Mouse (Mus musculus): ENCODE data around the gene Ccdc61. TPM values are rescaled to one million over a fixed set of nuclear protein-coding genes. Genes with fewer than 3 reads are reported as not detected.
"Not testable (repeated sequence)": the region's sequence is repeated elsewhere in the genome, so short reads cannot be mapped to it uniquely, and the experiment has no call there.

The Ccdc61 gene
- polyA plus RNA-seq, 1 experiment from 2014 or later, result 30.8 TPM

DNA sequence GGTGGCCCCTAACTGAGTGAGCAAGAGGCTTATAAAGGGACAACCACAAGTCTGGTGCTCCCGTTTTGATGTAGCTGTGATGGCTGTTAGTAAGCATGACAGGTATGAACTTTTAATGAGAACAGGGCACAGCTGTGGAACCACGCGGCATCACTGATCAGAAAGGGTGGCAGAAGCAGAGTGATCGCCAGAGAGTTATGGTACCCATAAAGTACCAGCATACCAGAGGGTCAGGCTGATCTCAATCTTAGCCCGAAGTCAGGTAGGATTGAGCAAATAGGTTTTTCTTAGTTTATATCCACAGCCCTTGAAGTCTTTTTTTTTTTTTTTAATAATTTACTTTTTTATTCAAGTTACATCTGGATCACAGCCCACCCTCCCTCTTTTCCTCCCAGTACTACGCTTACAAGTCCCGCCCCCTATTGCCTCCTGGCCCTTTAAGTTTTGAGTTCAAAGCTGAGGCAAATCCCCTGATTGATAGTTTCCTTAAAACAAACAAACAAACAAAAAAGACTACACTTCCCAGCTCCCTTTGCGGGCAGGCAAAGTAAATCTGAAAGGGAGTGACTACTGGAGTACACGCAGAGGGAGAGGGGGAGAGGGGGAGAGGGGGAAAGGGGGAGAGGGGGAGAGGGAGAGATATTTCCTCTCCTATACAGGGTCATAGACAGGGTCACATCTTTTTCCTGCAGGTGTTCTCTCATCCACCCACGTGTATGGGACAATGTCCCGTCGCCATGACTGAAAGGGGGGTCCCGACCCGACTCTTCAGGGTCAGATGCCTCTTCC lies 38.0 kb downstream of the Ccdc61 start:
- Histone ChIP-seq H3K36me3 (ENCODE audit: insufficient read depth, low read length) (no peaks in the 10 kb centered on the region), H3K9me3 (ENCODE audit: low read length) (no peaks in the 10 kb centered on the region; the same call in 1 of the 2 replicates), H3K4me1 (ENCODE audit: insufficient read depth, low read length) (peaks cover 7% of the 10 kb centered on the region; the same call in 1 of the 2 replicates), H3K27ac (ENCODE audit: low read length) (no peak overlapping the region), H3K9ac (replicated peaks; ENCODE audit: low read length) (peak overlapping the region; percentile 42; the same call in 1 of the 2 replicates), H3K4me2 (replicated peaks; ENCODE audit: low read depth, low read length) (peak overlapping the region; percentile 61), H3K27me3 (ENCODE audit: insufficient read depth, low read length) (no peaks in the 10 kb centered on the region), H3K4me3 (ENCODE audit: low read length) (peak overlapping the region; percentile 37)
- peak; percentile 64 for ATAC-seq (ENCODE audit: low FRiP score, low TSS enrichment)
- 20% methylated on average over 13 of the region's 14 CpGs for WGBS

DNA sequence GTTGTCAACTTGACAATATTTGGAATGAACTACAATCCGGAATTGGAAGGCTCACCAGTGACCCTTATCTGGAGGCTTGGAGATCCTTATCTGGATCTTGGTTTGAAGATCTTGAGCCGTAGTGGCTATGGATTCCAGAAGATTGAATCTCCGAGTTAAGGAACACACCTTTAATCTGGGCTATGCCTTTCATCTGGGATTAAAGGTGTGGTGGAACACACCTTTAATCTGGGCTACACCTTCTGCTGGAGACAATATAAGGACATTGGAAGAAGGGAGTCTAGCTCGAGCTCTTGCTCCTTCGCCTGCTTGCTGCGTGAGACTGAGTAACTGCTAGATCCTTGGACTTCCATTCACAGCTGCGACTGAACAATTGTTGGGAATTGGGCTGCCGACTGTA lies 39.2 kb downstream of the Ccdc61 start, which contains the start of gene Pglyrp1:
TSS of gene Pglyrp1 (plus strand) at position 301 of the 400 bp plus-strand sequence.
- not testable (repeated sequence) for H3K36me3 ChIP-seq (ENCODE audit: insufficient read depth, low read length); H3K4me2 ChIP-seq (replicated peaks; ENCODE audit: low read depth, low read length); H3K4me3 ChIP-seq (ENCODE audit: low read length); H3K27me3 ChIP-seq (ENCODE audit: insufficient read depth, low read length); H3K9ac ChIP-seq (replicated peaks; ENCODE audit: low read length); ATAC-seq (ENCODE audit: low FRiP score, low TSS enrichment); H3K4me1 ChIP-seq (ENCODE audit: insufficient read depth, low read length); H3K27ac ChIP-seq (ENCODE audit: low read length); H3K9me3 ChIP-seq (ENCODE audit: low read length)
- no CpG with 5 or more reads among the region's 8 CpGs for WGBS

DNA sequence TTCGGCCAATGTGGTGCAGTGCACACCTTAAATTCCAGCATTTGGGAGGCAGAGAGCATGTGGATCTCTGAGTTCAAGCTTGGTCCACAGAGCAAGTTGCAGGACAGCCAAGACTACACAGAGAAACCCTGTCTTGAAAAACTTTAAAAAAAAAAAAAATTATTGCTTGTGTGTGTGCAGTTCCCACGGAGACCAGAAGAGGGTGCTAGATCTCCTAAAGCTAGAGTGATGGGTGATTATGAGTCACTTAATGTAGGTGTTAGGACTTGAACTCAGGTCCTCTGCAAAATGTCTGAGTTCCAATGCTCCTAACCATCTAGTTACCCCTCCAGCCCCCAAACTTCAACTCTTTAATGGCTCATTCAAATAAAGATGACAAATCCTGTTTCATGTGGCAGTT lies 41.7 kb downstream of the Ccdc61 start:
- H3K4me2 ChIP-seq (replicated peaks; ENCODE audit: low read depth, low read length), result no peak overlapping the region
- no peaks in the 10 kb centered on the region for H3K27me3 ChIP-seq (ENCODE audit: insufficient read depth, low read length)
- H3K27ac ChIP-seq (ENCODE audit: low read length), result no peak overlapping the region
- 81% methylated on average over 2 of the region's 2 CpGs for WGBS
- H3K4me1 ChIP-seq (ENCODE audit: insufficient read depth, low read length), result peaks cover 7% of the 10 kb centered on the region; the same call in 1 of the 2 replicates
- no peaks in the 10 kb centered on the region for H3K36me3 ChIP-seq (ENCODE audit: insufficient read depth, low read length)
- no peak overlapping the region for H3K4me3 ChIP-seq (ENCODE audit: low read length)
- ATAC-seq (ENCODE audit: low FRiP score, low TSS enrichment), result no peak
- no peaks in the 10 kb centered on the region; the same call in 1 of the 2 replicates for H3K9me3 ChIP-seq (ENCODE audit: low read length)
- no peak overlapping the region for H3K9ac ChIP-seq (replicated peaks; ENCODE audit: low read length)

DNA sequence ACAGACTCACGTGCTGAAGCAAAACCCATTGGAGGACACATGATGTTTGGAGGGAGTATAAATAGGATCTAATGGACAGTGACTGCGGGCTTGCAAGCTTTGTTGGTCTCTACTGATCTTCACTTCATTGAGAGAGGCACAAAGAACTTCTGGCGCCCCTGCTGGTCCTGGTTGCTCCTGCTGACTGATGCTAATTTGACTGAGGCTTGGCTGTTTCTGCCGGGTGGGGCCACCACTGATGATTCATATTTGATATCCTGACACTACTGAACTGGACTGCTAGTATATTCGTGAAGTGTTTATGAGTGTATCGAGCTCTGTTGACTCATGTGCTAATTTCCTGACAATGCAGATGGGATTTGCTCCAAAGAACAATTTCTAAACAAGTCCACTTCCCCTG lies 47.4 kb downstream of the Ccdc61 start:
- Histone ChIP-seq H3K4me1 (ENCODE audit: insufficient read depth, low read length) (0 out of 2 replicates have a peak, but pooled peaks cover 9% of the 10 kb centered on the region), H3K4me3 (ENCODE audit: low read length) (no peak overlapping the region), H3K36me3 (ENCODE audit: insufficient read depth, low read length) (no peaks in the 10 kb centered on the region), H3K4me2 (replicated peaks; ENCODE audit: low read depth, low read length) (no peak overlapping the region), H3K9me3 (ENCODE audit: low read length) (no peaks in the 10 kb centered on the region), H3K27me3 (ENCODE audit: insufficient read depth, low read length) (no peaks in the 10 kb centered on the region), H3K9ac (replicated peaks; ENCODE audit: low read length) (no peak overlapping the region), H3K27ac (ENCODE audit: low read length) (no peak overlapping the region)
- ATAC-seq (ENCODE audit: low FRiP score, low TSS enrichment), result no peak
- 86% methylated on average over 6 of the region's 6 CpGs for WGBS

DNA sequence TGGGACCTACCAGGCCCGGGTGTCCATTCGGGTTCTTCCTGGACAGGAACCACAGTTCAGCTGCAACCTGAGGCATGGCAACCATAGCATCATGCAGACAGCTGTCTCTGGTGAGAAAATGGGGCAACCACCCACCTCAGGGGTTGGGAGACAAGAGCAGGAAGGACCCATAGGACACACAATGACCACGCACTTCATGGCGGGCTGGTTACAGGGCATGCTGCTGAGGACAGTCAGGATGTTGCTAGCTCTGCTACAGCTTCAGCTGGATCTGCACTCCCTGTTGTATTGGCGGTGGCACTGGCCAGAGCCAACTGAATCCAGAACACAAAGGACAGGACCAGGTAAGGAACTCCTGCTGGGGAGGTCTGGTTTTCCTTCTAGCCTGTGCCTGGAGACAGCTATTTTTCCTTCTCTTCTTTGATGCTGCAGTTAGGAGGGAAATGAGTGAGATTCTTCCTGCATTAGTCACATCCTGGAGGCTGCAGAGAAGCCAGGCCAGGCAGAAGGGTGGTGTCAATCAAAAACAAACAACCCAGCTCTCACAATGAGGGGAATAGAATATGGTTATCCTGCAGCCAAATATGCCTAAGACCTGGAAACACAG lies 51.8 kb downstream of the Ccdc61 start:
- WGBS, result 68% methylated on average over 5 of the region's 5 CpGs
- no peak overlapping the region for H3K4me3 ChIP-seq (ENCODE audit: low read length)
- no peak overlapping the region for H3K4me2 ChIP-seq (replicated peaks; ENCODE audit: low read depth, low read length)
- H3K9ac ChIP-seq (replicated peaks; ENCODE audit: low read length), result no peak overlapping the region
- ATAC-seq (ENCODE audit: low FRiP score, low TSS enrichment), result peak; percentile 51; the same call in 1 of the 2 replicates
- no peaks in the 10 kb centered on the region for H3K9me3 ChIP-seq (ENCODE audit: low read length)
- H3K36me3 ChIP-seq (ENCODE audit: insufficient read depth, low read length), result no peaks in the 10 kb centered on the region
- no peaks in the 10 kb centered on the region for H3K27me3 ChIP-seq (ENCODE audit: insufficient read depth, low read length)
- 0 out of 2 replicates have a peak, but pooled peaks cover 9% of the 10 kb centered on the region for H3K4me1 ChIP-seq (ENCODE audit: insufficient read depth, low read length)
- peak overlapping the region; percentile 58; the same call in 1 of the 2 replicates for H3K27ac ChIP-seq (ENCODE audit: low read length)

DNA sequence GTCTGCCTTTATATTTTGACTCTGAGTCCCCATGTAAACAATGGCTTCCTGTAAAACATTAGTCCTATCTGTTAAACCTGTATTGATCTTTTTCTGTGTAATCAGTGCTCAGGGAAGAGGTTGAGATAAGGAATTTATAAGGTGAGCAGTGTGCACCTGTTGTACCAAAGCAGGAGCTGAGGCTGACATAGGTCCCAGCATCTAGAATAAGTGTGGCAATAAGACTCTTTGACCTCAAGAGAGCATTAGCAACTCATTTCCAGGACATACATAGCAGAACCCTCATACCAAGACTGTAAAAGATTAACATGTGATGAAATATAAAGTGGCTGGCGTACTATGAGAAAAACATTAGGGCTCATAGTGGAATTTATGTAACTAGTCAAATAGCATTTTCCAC lies 61.8 kb downstream of the Ccdc61 start:
- Histone ChIP-seq H3K4me2 (replicated peaks; ENCODE audit: low read depth, low read length) (no peak overlapping the region), H3K36me3 (ENCODE audit: insufficient read depth, low read length) (no peaks in the 10 kb centered on the region), H3K4me3 (ENCODE audit: low read length) (no peak overlapping the region), H3K27ac (ENCODE audit: low read length) (no peak overlapping the region), H3K4me1 (ENCODE audit: insufficient read depth, low read length) (no peaks in the 10 kb centered on the region), H3K27me3 (ENCODE audit: insufficient read depth, low read length) (no peaks in the 10 kb centered on the region), H3K9ac (replicated peaks; ENCODE audit: low read length) (no peak overlapping the region), H3K9me3 (ENCODE audit: low read length) (no peaks in the 10 kb centered on the region)
- 82% methylated on average over 1 of the region's 1 CpGs for WGBS
- no peak for ATAC-seq (ENCODE audit: low FRiP score, low TSS enrichment)

DNA sequence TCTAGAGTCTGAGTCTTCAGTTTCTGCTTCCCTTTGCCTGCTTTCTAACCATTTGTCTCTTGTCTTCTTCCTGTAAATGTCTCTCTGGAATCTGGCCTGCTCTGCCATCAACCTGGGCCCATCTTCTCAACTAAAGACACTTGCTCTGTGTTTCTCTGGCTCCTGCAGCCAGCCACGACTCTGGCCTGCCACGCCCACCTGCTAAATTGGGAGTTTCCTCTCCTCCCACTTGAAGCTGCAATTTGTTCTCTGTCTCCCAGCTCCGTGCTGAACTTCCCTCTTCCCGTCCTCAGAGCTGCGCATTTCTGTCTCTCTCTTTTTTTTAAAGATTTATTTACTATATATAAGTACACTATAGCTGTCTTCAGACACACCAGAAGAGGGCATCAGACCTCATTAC lies 65.4 kb downstream of the Ccdc61 start:
- 19% methylated on average over 5 of the region's 5 CpGs for WGBS
- no peak for ATAC-seq (ENCODE audit: low FRiP score, low TSS enrichment)

DNA sequence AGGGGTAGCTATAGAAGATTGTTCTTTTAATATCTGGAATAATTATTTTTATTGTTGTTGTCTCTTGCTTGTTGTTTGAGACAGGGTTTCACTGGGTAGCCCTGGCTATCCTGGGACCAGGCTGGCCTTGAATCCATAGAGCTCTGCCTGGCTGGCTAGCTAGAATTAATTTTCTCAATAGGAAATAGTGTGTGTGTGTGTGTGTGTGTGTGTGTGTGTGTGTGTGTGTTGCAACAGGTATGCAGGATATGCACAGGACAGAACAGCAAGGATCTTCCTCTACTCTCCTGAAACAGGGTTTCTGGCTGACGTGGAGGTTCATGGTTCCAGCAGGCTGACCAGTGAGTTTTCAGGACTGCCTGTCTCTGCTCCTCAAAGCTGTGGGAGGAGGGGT lies 69.0 kb downstream of the Ccdc61 start:
- 80% methylated on average over 1 of the region's 1 CpGs for WGBS
- H3K27me3 ChIP-seq (ENCODE audit: insufficient read depth, low read length), result no peaks in the 10 kb centered on the region
- peak overlapping the region; percentile 43 for H3K4me2 ChIP-seq (replicated peaks; ENCODE audit: low read depth, low read length)
- no peaks in the 10 kb centered on the region for H3K9me3 ChIP-seq (ENCODE audit: low read length)
- H3K27ac ChIP-seq (ENCODE audit: low read length), result peak overlapping the region; percentile 66
- H3K4me3 ChIP-seq (ENCODE audit: low read length), result peak overlapping the region; percentile 28
- peaks cover 2% of the 10 kb centered on the region; the same call in 1 of the 2 replicates for H3K4me1 ChIP-seq (ENCODE audit: insufficient read depth, low read length)
- H3K36me3 ChIP-seq (ENCODE audit: insufficient read depth, low read length), result no peaks in the 10 kb centered on the region
- no peak overlapping the region for H3K9ac ChIP-seq (replicated peaks; ENCODE audit: low read length)
- peak; percentile 46 for ATAC-seq (ENCODE audit: low FRiP score, low TSS enrichment)

More for the DNA sequence above, 65.4 kb downstream of the Ccdc61 start:
- no peak overlapping the region for H3K4me3 ChIP-seq (ENCODE audit: low read length)
- H3K4me2 ChIP-seq (replicated peaks; ENCODE audit: low read depth, low read length), result no peak overlapping the region
- H3K27me3 ChIP-seq (ENCODE audit: insufficient read depth, low read length), result no peaks in the 10 kb centered on the region
- no peaks in the 10 kb centered on the region for H3K36me3 ChIP-seq (ENCODE audit: insufficient read depth, low read length)
- H3K9me3 ChIP-seq (ENCODE audit: low read length), result no peaks in the 10 kb centered on the region
- H3K9ac ChIP-seq (replicated peaks; ENCODE audit: low read length), result no peak overlapping the region
- no peak overlapping the region for H3K27ac ChIP-seq (ENCODE audit: low read length)
- H3K4me1 ChIP-seq (ENCODE audit: insufficient read depth, low read length), result peaks cover 2% of the 10 kb centered on the region; the same call in 1 of the 2 replicates
